Mouse (Mus musculus): Measurements from ENCODE around the gene Lactb. TPM values are rescaled to one million over a fixed set of nuclear protein-coding genes. Genes with fewer than 3 reads are reported as not detected.

Lactb gene
- polyA plus RNA-seq, 1 experiment from 2014 or later: 13.3 TPM

- TF ChIP-seq EP300 (IDR thresholded peaks at IDR 0.05; ENCODE audit: low read depth) (no peak), CTCF (IDR thresholded peaks at IDR 0.05; ENCODE audit: low read depth) (peak; percentile 42)
- Histone ChIP-seq H3K27me3 (ENCODE audit: insufficient read depth, low read length) (no peaks in the 10 kb centered on the region), H3K27ac (ENCODE audit: low read depth) (no peak overlapping the region), H3K4me3 (ENCODE audit: low read depth, low read length) (no peak overlapping the region), H3K4me1 (ENCODE audit: insufficient read depth) (peaks cover 13% of the 10 kb centered on the region), H3K9ac (replicated peaks) (no peak overlapping the region), H3K4me2 (ENCODE audit: low read depth, low read length) (no peak overlapping the region), H3K9me3 (ENCODE audit: low read length) (no peaks in the 10 kb centered on the region), H3K36me3 (replicated peaks; ENCODE audit: insufficient read depth, low read length) (no peaks in the 10 kb centered on the region)
- DNase-seq: no peak
- ATAC-seq: no peak
- WGBS (ENCODE audit: insufficient replicate concordance): 88% methylated on average over 1 of the region's 1 CpGs
Measured at GRCm38 (mm10) chr9:66922076-66922475, 53.2 kb downstream of the Lactb start.

GRCm38 (mm10) chr9:66920488-66921279 is 54.6 kb downstream of the Lactb start:
- 0 out of 2 replicates have a peak overlapping the region, but pooled peaks have one; percentile 18 for H3K4me3 ChIP-seq (ENCODE audit: low read depth, low read length)
- WGBS (ENCODE audit: insufficient replicate concordance): 12% methylated on average over 6 of the region's 6 CpGs

DNA sequence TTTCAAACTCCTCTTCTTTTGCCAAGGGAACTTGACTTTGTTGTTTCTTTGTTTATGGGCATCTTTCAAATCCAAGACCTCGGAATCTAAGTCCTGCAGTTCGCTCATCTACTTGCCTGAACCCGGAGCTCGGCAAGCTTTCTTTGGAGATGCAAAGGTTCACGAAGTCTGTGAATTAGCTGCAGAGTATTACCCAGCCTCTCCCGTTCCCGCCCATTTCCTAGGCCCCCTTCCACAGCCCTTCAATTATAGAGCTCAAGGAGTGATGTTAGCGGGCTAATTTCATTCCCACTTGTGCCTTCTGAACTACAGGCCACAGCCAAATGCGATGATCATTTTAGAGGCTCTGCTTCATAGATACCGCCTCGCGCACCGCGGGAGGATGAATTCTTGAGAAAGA is 55.3 kb downstream of the Lactb start:
- Histone ChIP-seq H3K36me3 (replicated peaks; ENCODE audit: insufficient read depth, low read length) (no peaks in the 10 kb centered on the region), H3K27ac (ENCODE audit: low read depth) (no peak overlapping the region), H3K9me3 (ENCODE audit: low read length) (no peaks in the 10 kb centered on the region), H3K4me3 (ENCODE audit: low read depth, low read length) (peak overlapping the region; percentile 97), H3K4me1 (ENCODE audit: insufficient read depth) (peaks cover 30% of the 10 kb centered on the region), H3K27me3 (ENCODE audit: insufficient read depth, low read length) (no peaks in the 10 kb centered on the region), H3K9ac (replicated peaks) (peak overlapping the region; percentile 53), H3K4me2 (ENCODE audit: low read depth, low read length) (peak overlapping the region; percentile 97)
- TF ChIP-seq EP300 (IDR thresholded peaks at IDR 0.05; ENCODE audit: low read depth) (no peak), CTCF (IDR thresholded peaks at IDR 0.05; ENCODE audit: low read depth) (no peak)
- ATAC-seq (no peak), DNase-seq (no peak)
- WGBS (ENCODE audit: insufficient replicate concordance): 3% methylated on average over 14 of the region's 14 CpGs

More at GRCm38 (mm10) chr9:66920488-66921279, 54.6 kb downstream of the Lactb start:
- Histone ChIP-seq H3K9me3 (ENCODE audit: low read length) (no peaks in the 10 kb centered on the region), H3K36me3 (replicated peaks; ENCODE audit: insufficient read depth, low read length) (no peaks in the 10 kb centered on the region), H3K4me1 (ENCODE audit: insufficient read depth) (peaks cover 24% of the 10 kb centered on the region), H3K4me2 (ENCODE audit: low read depth, low read length) (peak overlapping the region; percentile 97; the same call in 1 of the 2 replicates), H3K27ac (ENCODE audit: low read depth) (no peak overlapping the region), H3K27me3 (ENCODE audit: insufficient read depth, low read length) (no peaks in the 10 kb centered on the region), H3K9ac (replicated peaks) (no peak overlapping the region)
- ATAC-seq: no peak
- TF ChIP-seq EP300 (IDR thresholded peaks at IDR 0.05; ENCODE audit: low read depth): no peak
- TF ChIP-seq CTCF (IDR thresholded peaks at IDR 0.05; ENCODE audit: low read depth): peak; percentile 45; the same call in 1 of the 2 replicates
- no peak for DNase-seq

GRCm38 (mm10) chr9:66919382-66919971 is 55.8 kb downstream of the Lactb start, which contains the start of gene Rab8b:
TSS of gene Rab8b (minus strand) at chr9:66919687.
- peaks cover 35% of the 10 kb centered on the region for H3K4me1 ChIP-seq (ENCODE audit: insufficient read depth)
- 0% methylated on average over 46 of the region's 49 CpGs for WGBS (ENCODE audit: insufficient replicate concordance)
- peak within 1 kb of the TSS; percentile 96 for H3K9ac ChIP-seq (replicated peaks)
- ATAC-seq (peak; percentile 95), DNase-seq (peak; percentile 100)
- no peaks in the 10 kb centered on the region for H3K27me3 ChIP-seq (ENCODE audit: insufficient read depth, low read length)
- TF ChIP-seq CTCF (IDR thresholded peaks at IDR 0.05; ENCODE audit: low read depth): no peak
- peak within 1 kb of the TSS; percentile 96 for H3K27ac ChIP-seq (ENCODE audit: low read depth)
- H3K4me3 ChIP-seq (ENCODE audit: low read depth, low read length): peak within 1 kb of the TSS; percentile 97
- no peaks in the 10 kb centered on the region for H3K9me3 ChIP-seq (ENCODE audit: low read length)
- H3K4me2 ChIP-seq (ENCODE audit: low read depth, low read length): peak within 1 kb of the TSS; percentile 97
- H3K36me3 ChIP-seq (replicated peaks; ENCODE audit: insufficient read depth, low read length): no peaks in the 10 kb centered on the region

GRCm38 (mm10) chr9:66918672-66919330 is 56.5 kb downstream of the Lactb start:
- 3% methylated on average over 27 of the region's 27 CpGs for WGBS (ENCODE audit: insufficient replicate concordance)
- no peak for ATAC-seq
- Histone ChIP-seq H3K4me3 (ENCODE audit: low read depth, low read length) (peak overlapping the region; percentile 97), H3K27me3 (ENCODE audit: insufficient read depth, low read length) (no peaks in the 10 kb centered on the region), H3K27ac (ENCODE audit: low read depth) (peak overlapping the region; percentile 96), H3K4me2 (ENCODE audit: low read depth, low read length) (peak overlapping the region; percentile 97), H3K4me1 (ENCODE audit: insufficient read depth) (peaks cover 42% of the 10 kb centered on the region), H3K9ac (replicated peaks) (peak overlapping the region; percentile 96), H3K9me3 (ENCODE audit: low read length) (no peaks in the 10 kb centered on the region), H3K36me3 (replicated peaks; ENCODE audit: insufficient read depth, low read length) (no peaks in the 10 kb centered on the region)
- TF ChIP-seq EP300 (IDR thresholded peaks at IDR 0.05; ENCODE audit: low read depth) (no peak), CTCF (IDR thresholded peaks at IDR 0.05; ENCODE audit: low read depth) (no peak)
- DNase-seq: no peak

GRCm38 (mm10) chr9:66917892-66918255 is 57.4 kb downstream of the Lactb start:
- Histone ChIP-seq H3K36me3 (replicated peaks; ENCODE audit: insufficient read depth, low read length) (0 out of 2 replicates have a peak, but pooled peaks cover 1% of the 10 kb centered on the region), H3K9me3 (ENCODE audit: low read length) (no peaks in the 10 kb centered on the region), H3K4me2 (ENCODE audit: low read depth, low read length) (peak overlapping the region; percentile 97), H3K4me1 (ENCODE audit: insufficient read depth) (peaks cover 48% of the 10 kb centered on the region), H3K27me3 (ENCODE audit: insufficient read depth, low read length) (no peaks in the 10 kb centered on the region), H3K9ac (replicated peaks) (peak overlapping the region; percentile 16; the same call in 1 of the 2 replicates), H3K4me3 (ENCODE audit: low read depth, low read length) (peak overlapping the region; percentile 97), H3K27ac (ENCODE audit: low read depth) (peak overlapping the region; percentile 96; the same call in 1 of the 2 replicates)
- no peak for TF ChIP-seq EP300 (IDR thresholded peaks at IDR 0.05; ENCODE audit: low read depth)
- TF ChIP-seq CTCF (IDR thresholded peaks at IDR 0.05; ENCODE audit: low read depth): no peak
- DNase-seq: no peak
- ATAC-seq: no peak
- 69% methylated on average over 1 of the region's 1 CpGs for WGBS (ENCODE audit: insufficient replicate concordance)

All from liver, postnatal 0 days (tissue).